Mouse (Mus musculus) G1E-ER4 (cell line): Measurements from ENCODE around the gene Gm20662. TPM values are rescaled to one million over a fixed set of nuclear protein-coding genes. Genes with fewer than 3 reads are reported as not detected.

Experiments
- GATA1 ChIP-seq: IDR thresholded peaks from one replicate; pipeline ENCODE4 v1.8.0; 2012; ENCODE audit warnings: low read length, inconsistent platforms
- polyA plus RNA-seq: library from polyadenylated mRNA; stranded (reverse); fragments of >175 nt; gene quantifications from 2 replicates; pipeline ENCODE4 v1.2.3, GENCODE M21; 2012

The Gm20662 gene
- polyA plus RNA-seq, 1 experiment = 0.08 TPM

GRCm38 (mm10) chr9:108053665-108054225 lies 57.6 kb downstream of the Gm20662 start:
- TF ChIP-seq GATA1 = no peak

- TF ChIP-seq GATA1 = no peak
Measured at GRCm38 (mm10) chr9:108054331-108055040, 58.3 kb downstream of the Gm20662 start.

GRCm38 (mm10) chr9:108055061-108055460 lies 58.9 kb downstream of the Gm20662 start:
- TF ChIP-seq GATA1 = no peak

GRCm38 (mm10) chr9:108055661-108056237 lies 59.6 kb downstream of the Gm20662 start:
- TF ChIP-seq GATA1 = no peak

GRCm38 (mm10) chr9:108056361-108057261 lies 60.5 kb downstream of the Gm20662 start:
- no peak for TF ChIP-seq GATA1

GRCm38 (mm10) chr9:108057262-108057562 lies 61.1 kb downstream of the Gm20662 start:
- no peak for TF ChIP-seq GATA1

GRCm38 (mm10) chr9:108058291-108058690 lies 62.1 kb downstream of the Gm20662 start:
- TF ChIP-seq GATA1 = no peak

GRCm38 (mm10) chr9:108062142-108062541 lies 66.0 kb downstream of the Gm20662 start:
- no peak for TF ChIP-seq GATA1

GRCm38 (mm10) chr9:108063361-108063760 lies 67.2 kb downstream of the Gm20662 start:
- TF ChIP-seq GATA1 = no peak

GRCm38 (mm10) chr9:108065491-108066011 lies 69.4 kb downstream of the Gm20662 start:
- TF ChIP-seq GATA1 = no peak

- TF ChIP-seq GATA1 = no peak
Measured at GRCm38 (mm10) chr9:108067199-108067598, 71.0 kb downstream of the Gm20662 start.

- TF ChIP-seq GATA1 = no peak
Measured at GRCm38 (mm10) chr9:108067900-108068299, 71.8 kb downstream of the Gm20662 start.

GRCm38 (mm10) chr9:108069007-108069406 lies 72.9 kb downstream of the Gm20662 start:
- no peak for TF ChIP-seq GATA1

- TF ChIP-seq GATA1 = no peak
Measured at GRCm38 (mm10) chr9:108069529-108069928, 73.4 kb downstream of the Gm20662 start.

GRCm38 (mm10) chr9:108071801-108072200 lies 75.7 kb downstream of the Gm20662 start:
- no peak for TF ChIP-seq GATA1

GRCm38 (mm10) chr9:108072481-108072924 lies 76.4 kb downstream of the Gm20662 start:
- no peak for TF ChIP-seq GATA1
